Comparison of ENCODE assay signal across 11 mouse cellular contexts in the genomic region with DNA sequence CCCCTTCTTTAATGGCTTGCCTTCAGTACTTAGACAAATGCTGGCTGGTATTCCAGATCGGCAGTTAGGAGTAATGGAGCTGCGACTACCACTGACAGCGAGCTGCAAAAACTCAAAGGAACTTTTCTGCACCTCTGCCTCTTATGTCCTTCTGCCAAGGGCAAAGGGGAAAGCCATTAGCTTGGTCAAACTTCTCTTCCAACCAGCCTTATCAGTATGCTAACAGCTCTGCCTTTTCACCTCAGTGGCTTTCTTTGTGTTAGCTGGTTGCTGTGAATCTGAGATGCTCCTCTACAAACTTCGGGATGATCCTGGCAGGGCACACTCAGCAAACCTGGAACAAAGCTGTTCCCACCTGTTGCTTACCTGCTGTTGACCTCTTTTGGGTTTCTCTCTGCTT.
"Had no signal": no experiment of that assay in that cellular context is flagged by ENCODE, and none has a peak within 500 bp of the region (broad histone marks: within the 10 kb centered on the region; RNA-seq: fewer than 3 reads in every experiment).

No protein-coding gene starts in this region.

- H3K9me3 ChIP-seq: limb, embryonic 10.5 days; liver, embryonic 15.5 days; midbrain, embryonic 15.5 days; neural tube, embryonic 12.5 days had no signal

- ATAC-seq: lung, postnatal 0 days; midbrain, embryonic 15.5 days had no signal

- H3K4me3 ChIP-seq: limb, embryonic 10.5 days; liver, embryonic 15.5 days; midbrain, embryonic 15.5 days; neural tube, embryonic 12.5 days had no signal

- H3K4me1 ChIP-seq: midbrain, embryonic 15.5 days; neural tube, embryonic 12.5 days had no signal

- DNase-seq: kidney, postnatal 4 days; lung, adult 2 months; lung, postnatal 36 days; thymus, postnatal 4 days had no signal

- H3K9ac ChIP-seq: liver, embryonic 15.5 days; midbrain, embryonic 15.5 days; neural tube, embryonic 12.5 days had no signal

- H3K27ac ChIP-seq: limb, embryonic 10.5 days; liver, embryonic 15.5 days; midbrain, embryonic 15.5 days; neural tube, embryonic 12.5 days; stomach, postnatal 0 days had no signal

- H3K4me2 ChIP-seq: liver, embryonic 11.5 days; liver, embryonic 15.5 days; midbrain, embryonic 15.5 days; neural tube, embryonic 12.5 days had no signal

- H3K27me3 ChIP-seq: liver, embryonic 15.5 days; midbrain, embryonic 15.5 days; neural tube, embryonic 12.5 days had no signal

- H3K36me3 ChIP-seq: limb, embryonic 10.5 days; liver, embryonic 15.5 days; midbrain, embryonic 15.5 days; neural tube, embryonic 12.5 days had no signal
